Comparison of ENCODE assay signal across 8 mouse cellular contexts in genomic region chr6:127153296-127153800, GRCm38 (mm10). TPM values are rescaled to one million over a fixed set of nuclear protein-coding genes. Genes with fewer than 3 reads are reported as not detected.
DNase-seq lines count a peak whose midpoint lies in the region; ATAC-seq and TF ChIP-seq lines count a peak whose summit lies in the region.

No protein-coding gene starts in this region.

- DNase-seq in Muller cell, postnatal 12 days (ENCODE audit: inconsistent ontology term): peak; percentile 56
- peak; percentile 88 for DNase-seq in heart, embryonic 10.5 days (ENCODE audit: low spot score)
- DNase-seq in lung, postnatal 36 days: peak; percentile 62
- DNase-seq in thymus, postnatal 36 days: peak; percentile 25 to 42
- DNase-seq in cerebellum, adult 11 months: no peak
- no peak for DNase-seq in spleen, adult 12 weeks (ENCODE audit: low spot score)

- H3K27ac ChIP-seq in bone marrow macrophage, adult 2 months (ENCODE audit: insufficient read depth, low read depth, low read length): no peak overlapping the region
- peak overlapping the region; percentile 98 for H3K27ac ChIP-seq in heart, embryonic 10.5 days
- peak overlapping the region; percentile 91 for H3K27ac ChIP-seq in kidney, embryonic 14.5 days (ENCODE audit: low read depth, low read length)

- H3K9me3 ChIP-seq in heart, embryonic 10.5 days: no peaks in the 10 kb centered on the region
- no peaks in the 10 kb centered on the region for H3K9me3 ChIP-seq in kidney, embryonic 14.5 days (ENCODE audit: control insufficient read depth, low read length)

- TF ChIP-seq CTCF in bone marrow macrophage, adult 2 months (IDR thresholded peaks at IDR 0.05; ENCODE audit: low read depth, low read length): no peak

- peaks cover 14% of the 10 kb centered on the region; the same call in 1 of the 2 replicates for H3K27me3 ChIP-seq in heart, embryonic 10.5 days (ENCODE audit: insufficient read depth, poor library complexity, severe bottlenecking)
- no peaks in the 10 kb centered on the region for H3K27me3 ChIP-seq in kidney, embryonic 14.5 days (ENCODE audit: control insufficient read depth, insufficient read depth, low read length)

- H3K4me2 ChIP-seq in kidney, embryonic 14.5 days (replicated peaks; ENCODE audit: low read depth, low read length): peak overlapping the region; percentile 79

- WGBS in heart, embryonic 10.5 days: under 1% methylated on average over 28 of the region's 28 CpGs
- under 1% methylated on average over 28 of the region's 28 CpGs for WGBS in kidney, embryonic 14.5 days

- no peaks in the 10 kb centered on the region for H3K36me3 ChIP-seq in heart, embryonic 10.5 days
- H3K36me3 ChIP-seq in kidney, embryonic 14.5 days (ENCODE audit: control insufficient read depth, insufficient read depth, low read length): no peaks in the 10 kb centered on the region

- ATAC-seq in kidney, embryonic 14.5 days (ENCODE audit: low FRiP score, low TSS enrichment): peak; percentile 21

- TF ChIP-seq POLR2A in bone marrow macrophage, adult 2 months (IDR thresholded peaks at IDR 0.05; ENCODE audit: borderline replicate concordance, low read depth, low read length): no peak

- H3K4me3 ChIP-seq in bone marrow macrophage, adult 2 months (ENCODE audit: insufficient read depth, low read length): peak overlapping the region; percentile 15; the same call in 1 of the 2 replicates
- H3K4me3 ChIP-seq in heart, embryonic 10.5 days: peak overlapping the region; percentile 75
- peak overlapping the region; percentile 76 for H3K4me3 ChIP-seq in kidney, embryonic 14.5 days (ENCODE audit: low read length)

- H3K4me1 ChIP-seq in bone marrow macrophage, adult 2 months (ENCODE audit: control insufficient read depth, insufficient read depth, low read length): peaks cover 4% of the 10 kb centered on the region; the same call in 1 of the 2 replicates
- peaks cover 41% of the 10 kb centered on the region for H3K4me1 ChIP-seq in heart, embryonic 10.5 days
- H3K4me1 ChIP-seq in kidney, embryonic 14.5 days (ENCODE audit: control insufficient read depth, insufficient read depth, low read length): peaks cover 25% of the 10 kb centered on the region

- H3K9ac ChIP-seq in kidney, embryonic 14.5 days (ENCODE audit: low read depth, low read length): peak overlapping the region; percentile 63; the same call in 1 of the 2 replicates

RNA-seq across cellular contexts. Expression of gene Ccnd2, which starts 1.4 kb away (rescaled TPM):
- 1.3 and 1.7 TPM in 2 replicates for polyA plus RNA-seq in bone marrow macrophage, adult 2 months (2012; ENCODE audit: insufficient read depth, insufficient read length, missing spikeins)
- 914 and 924 TPM in 2 replicates for polyA plus RNA-seq in heart, embryonic 10.5 days (2016; fragmentation: Nextera tagmentation; extraction: Ambion mirVana)
- 793 and 904 TPM in 2 replicates for polyA plus RNA-seq in kidney, embryonic 14.5 days (2014; fragmentation: Nextera tagmentation; extraction: Ambion mirVana)

RNA-seq across cellular contexts. Expression of gene Tigar, which starts 44.0 kb away (rescaled TPM):
- polyA plus RNA-seq in bone marrow macrophage, adult 2 months (2012; ENCODE audit: insufficient read depth, insufficient read length, missing spikeins): 3.4 and 5.3 TPM in 2 replicates
- polyA plus RNA-seq in heart, embryonic 10.5 days (2016; fragmentation: Nextera tagmentation; extraction: Ambion mirVana): 9.0 and 12.6 TPM in 2 replicates
- polyA plus RNA-seq in kidney, embryonic 14.5 days (2014; fragmentation: Nextera tagmentation; extraction: Ambion mirVana): 1.2 and 2.6 TPM in 2 replicates

Comparison
In these comparisons a context has a peak if more than half of its experiments do, and no peak if none do; other contexts are left out.
1. DNase-seq: peak in Muller cell, postnatal 12 days (single experiment), heart, embryonic 10.5 days (single experiment), lung, postnatal 36 days (single experiment) and thymus, postnatal 36 days (2 of 2); none in cerebellum, adult 11 months (single experiment) and spleen, adult 12 weeks (single experiment).
2. H3K4me3 ChIP-seq: peak in every context shown above with its lines; median percentile 76 in kidney, embryonic 14.5 days; 75 in heart, embryonic 10.5 days; 15 in bone marrow macrophage, adult 2 months.
3. RNA of gene Ccnd2, which starts 1.4 kb away (polyA plus RNA-seq): 914 to 924 TPM in heart, embryonic 10.5 days and 793 to 904 TPM in kidney, embryonic 14.5 days; 1.3 to 1.7 TPM in bone marrow macrophage, adult 2 months; every median in the first group is over 100 times any median in the second.